Mouse (Mus musculus): ENCODE measurements around the gene Runx1.

Runx1 gene
- long read RNA-seq, experiment 1, partial matches to known transcripts: 0 of 2 reads
- long read RNA-seq, experiment 1, other reads (novel, unspliced or antisense): 2 of 2 reads
- long read RNA-seq, experiment 2: 0 reads

DNA sequence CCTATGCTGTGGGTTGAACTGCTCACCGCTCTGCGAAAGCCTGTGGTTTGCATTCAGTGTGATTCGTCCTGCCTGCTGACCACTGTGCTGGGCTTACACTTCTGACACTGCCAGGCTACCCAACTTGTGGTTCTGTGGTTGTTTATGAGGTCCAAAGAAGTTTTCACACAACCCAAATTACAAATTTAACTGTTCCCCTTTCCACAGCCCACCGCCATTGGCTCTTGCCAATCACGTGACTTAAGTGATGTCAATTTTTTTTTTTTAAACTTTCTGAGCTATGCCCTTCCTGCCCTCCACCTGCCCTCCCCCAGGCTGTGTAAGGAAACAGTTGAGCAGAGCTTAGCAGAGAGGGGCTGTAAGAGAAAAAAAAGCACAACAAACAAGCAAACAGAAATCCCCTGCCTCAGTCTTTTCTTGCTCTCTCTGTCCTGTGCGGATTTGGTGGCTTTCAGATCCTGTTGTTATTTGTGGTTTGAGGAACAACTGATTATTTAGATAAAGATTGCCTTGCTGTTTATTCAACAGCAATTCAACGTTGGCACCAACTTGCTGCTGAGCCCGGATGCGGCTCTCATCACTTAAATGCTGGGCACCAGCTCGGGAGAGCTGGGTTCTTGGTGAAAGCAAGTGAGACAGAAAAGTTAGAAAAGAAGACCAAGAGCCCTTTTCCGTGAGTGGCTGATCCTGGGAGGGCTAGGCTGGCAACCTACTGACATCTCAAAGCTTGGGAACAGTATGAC is at the start of gene Runx1:
TSS of gene Runx1 (minus strand) at position 242 of the 743 bp plus-strand sequence.
- intact Hi-C loops (cut with DNase I): no loop called here

GRCm38 (mm10) chr16:92874015-92874414 is 48.1 kb upstream of the Runx1 start:
- intact Hi-C loops (cut with DNase I): no loop called here

- intact Hi-C loops (cut with DNase I): no loop called here
Measured at GRCm38 (mm10) chr16:92871728-92872127, 45.8 kb upstream of the Runx1 start.

DNA sequence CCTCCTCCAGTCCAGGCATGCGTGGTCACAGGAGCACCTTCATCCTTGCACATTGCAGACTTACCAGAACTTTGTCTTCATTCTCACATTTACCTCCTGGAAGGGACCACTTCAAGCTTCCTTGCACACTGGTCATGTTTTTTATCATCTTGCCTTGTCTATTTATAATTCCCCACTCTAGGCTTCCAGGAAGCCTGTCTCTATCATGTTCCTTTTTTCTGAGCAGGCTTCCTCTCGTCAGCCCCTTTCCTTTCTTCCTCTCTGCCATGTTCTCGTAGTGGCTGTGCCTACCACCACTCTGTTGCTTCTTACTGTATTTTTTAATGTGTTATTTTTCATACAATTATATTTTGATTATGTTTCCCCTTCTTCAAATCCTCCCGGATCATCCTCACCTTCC is 42.6 kb upstream of the Runx1 start:
- intact Hi-C loops (cut with DNase I): no loop called here

- intact Hi-C loops (cut with DNase I): no loop called here
Measured at GRCm38 (mm10) chr16:92867261-92867935, 41.4 kb upstream of the Runx1 start.

GRCm38 (mm10) chr16:92865314-92865713 is 39.4 kb upstream of the Runx1 start:
- intact Hi-C loops (cut with DNase I): no loop called here

- intact Hi-C loops (cut with DNase I): no loop called here
Measured at GRCm38 (mm10) chr16:92864191-92864590, 38.2 kb upstream of the Runx1 start.

DNA sequence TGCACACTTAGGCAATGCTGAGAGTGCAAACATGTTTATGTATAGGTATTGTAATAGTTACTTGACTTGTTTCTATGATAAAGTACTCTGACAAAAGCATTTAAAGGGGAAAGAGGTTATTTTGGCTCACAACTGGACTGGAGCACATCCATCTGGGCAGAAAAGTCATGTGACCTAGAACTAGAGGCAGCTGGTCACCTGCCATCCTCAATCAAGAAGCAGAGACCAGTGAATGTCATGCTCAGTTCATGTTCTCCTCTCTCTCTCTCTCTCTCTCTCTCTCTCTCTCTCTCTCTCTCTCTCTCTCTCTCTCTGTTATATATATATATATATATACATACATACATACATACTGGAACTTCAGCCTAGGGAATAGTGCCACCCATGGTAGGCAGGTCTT is 37.2 kb upstream of the Runx1 start:
- intact Hi-C loops (cut with DNase I): no loop called here

DNA sequence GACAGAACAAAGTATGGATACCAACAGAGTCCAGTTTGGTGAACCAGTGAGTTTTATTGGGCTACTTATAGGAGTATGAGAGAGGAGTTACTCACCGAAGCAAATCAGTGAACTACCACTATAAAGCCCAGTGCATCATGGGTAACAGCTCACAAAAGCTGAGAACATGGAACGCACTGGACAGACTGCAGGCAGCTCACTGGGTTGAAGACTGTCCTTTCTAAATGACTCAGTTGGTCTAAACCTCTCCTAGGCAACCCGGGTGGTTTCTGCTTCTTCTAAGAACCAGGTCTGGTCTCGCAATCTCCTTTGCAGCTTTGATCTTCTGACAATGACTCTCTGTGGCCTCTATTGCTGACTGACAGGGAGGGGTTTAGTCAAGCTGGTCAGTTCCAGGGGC is 36.5 kb upstream of the Runx1 start:
- intact Hi-C loops (cut with DNase I): no loop called here

GRCm38 (mm10) chr16:92861571-92861970 is 35.6 kb upstream of the Runx1 start:
- intact Hi-C loops (cut with DNase I): no loop called here

- intact Hi-C loops (cut with DNase I): no loop called here
Measured at GRCm38 (mm10) chr16:92860649-92861048, 34.7 kb upstream of the Runx1 start.

GRCm38 (mm10) chr16:92856779-92857178 is 30.8 kb upstream of the Runx1 start:
- intact Hi-C loops (cut with DNase I): no loop called here

DNA sequence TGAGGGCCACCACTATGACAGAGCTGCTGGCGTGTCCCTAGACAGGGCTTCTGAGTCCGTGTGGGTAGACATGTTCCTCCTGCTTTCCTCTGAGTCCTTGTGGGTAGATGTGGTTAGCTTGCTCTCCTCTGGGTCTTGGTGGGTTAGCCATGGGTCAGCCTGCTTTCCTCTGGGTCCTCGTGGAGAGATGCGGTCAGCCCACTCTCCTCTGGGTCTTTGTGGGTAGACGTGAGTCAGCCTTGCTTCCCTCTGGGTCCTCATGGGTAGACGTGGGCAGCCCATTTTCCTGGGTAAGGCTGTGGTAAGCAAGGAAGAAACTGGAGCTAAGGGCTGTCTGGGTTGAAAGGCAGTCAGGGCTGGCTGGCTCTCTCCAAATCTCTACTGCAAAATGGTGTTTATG is 26.3 kb upstream of the Runx1 start:
- intact Hi-C loops (cut with DNase I): no loop called here

DNA sequence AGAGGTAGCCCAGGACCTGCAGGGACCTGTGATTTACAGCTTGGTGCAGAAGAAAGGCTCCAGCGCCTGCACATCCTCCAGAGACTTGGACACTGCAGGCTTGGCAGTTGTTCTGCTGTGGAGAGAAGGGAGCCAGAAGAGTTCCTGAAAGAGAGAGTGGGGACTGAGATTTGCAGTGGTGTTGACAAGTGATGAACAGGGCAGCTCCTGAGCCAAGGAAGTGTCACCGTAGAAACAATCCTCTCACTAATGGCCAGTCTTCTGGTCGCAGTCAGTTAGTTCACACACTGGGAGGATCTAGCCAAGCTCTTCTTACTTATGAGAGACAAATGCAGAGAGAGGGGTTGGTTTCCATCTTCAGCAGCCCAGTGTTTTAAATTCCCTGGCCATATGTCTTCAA is 24.5 kb upstream of the Runx1 start:
- intact Hi-C loops (cut with DNase I): no loop called here

- intact Hi-C loops (cut with DNase I): no loop called here
Measured at GRCm38 (mm10) chr16:92847762-92848300, 21.9 kb upstream of the Runx1 start.

DNA sequence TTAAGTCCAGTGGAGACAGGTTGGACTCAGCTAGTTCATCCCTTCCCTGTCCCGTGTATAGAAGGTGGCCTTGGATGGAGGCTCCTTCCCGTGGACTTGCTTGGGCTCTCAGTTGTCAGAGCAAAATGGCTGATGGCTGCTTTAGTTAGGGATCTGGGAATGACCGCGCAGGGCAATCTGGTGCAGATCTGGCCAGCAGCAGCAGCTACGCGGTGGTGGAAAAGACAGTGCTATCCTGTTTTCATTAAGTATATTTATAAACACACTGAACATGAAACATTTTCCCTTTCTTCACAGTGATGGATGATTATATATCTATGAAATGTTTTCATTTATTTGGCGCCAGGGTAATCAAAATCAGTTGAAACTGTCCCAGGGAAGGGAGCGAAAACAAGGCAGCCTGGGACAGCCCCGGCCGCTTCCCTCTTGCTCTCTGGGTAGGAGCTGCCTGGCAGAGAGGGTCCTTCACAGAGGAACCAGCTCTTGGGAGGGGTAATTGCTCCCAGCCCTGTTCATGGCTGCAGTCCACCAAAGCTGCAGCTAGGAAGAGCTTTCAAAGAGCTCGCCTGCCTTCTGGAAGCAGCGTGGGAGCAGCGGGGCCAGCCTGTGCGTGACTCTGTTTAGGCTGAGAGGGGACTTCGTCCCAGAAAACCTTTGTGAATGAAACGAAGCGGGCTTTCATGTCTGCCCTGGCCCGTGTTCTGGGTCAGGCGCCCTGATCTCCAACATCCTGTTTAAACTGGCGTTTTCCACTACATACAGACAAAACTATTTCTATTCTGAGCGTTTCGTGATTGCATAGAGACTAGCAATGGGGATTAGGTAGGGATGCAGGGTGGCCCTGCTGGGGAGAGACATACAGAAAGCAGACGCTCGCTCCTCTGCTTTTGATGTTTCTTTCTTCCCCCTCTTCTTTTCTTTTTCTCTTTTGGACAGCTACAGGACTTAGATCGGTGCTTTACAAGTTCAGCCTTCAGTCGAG is 19.6 kb upstream of the Runx1 start:
- intact Hi-C loops (cut with DNase I): no loop called here

GRCm38 (mm10) chr16:92838709-92839108 is 12.8 kb upstream of the Runx1 start:
- intact Hi-C loops (cut with DNase I): no loop called here

- intact Hi-C loops (cut with DNase I): no loop called here
Measured at GRCm38 (mm10) chr16:92831341-92831740, 5.4 kb upstream of the Runx1 start.

GRCm38 (mm10) chr16:92830479-92830878 is 4.5 kb upstream of the Runx1 start:
- intact Hi-C loops (cut with DNase I): no loop called here

DNA sequence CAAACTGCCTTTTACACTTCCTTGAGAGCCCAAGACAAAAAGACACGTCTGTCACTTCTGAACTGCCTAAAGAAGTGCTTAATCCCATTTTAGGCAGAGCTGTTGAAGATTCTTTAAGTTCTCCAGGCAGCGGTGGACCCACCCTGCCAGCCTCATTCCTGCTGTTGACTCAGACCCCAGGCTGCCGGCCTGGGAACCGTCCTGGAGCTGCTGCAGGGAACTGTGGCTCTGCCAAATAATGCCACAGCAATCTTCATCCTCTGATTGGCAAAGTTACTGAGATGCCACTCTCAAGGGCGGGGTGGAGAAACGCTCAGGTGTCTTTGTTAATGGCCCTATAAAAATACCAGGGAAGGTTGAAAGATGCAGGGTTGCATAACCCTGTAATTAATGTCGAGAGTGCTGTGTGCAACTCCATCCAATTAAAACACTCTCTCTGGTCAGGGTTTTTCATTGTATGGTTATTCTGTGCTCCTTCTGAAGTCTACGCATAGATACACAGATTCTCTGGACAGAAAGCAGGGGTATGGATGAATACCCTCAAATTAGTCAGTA is 2.4 kb upstream of the Runx1 start:
- intact Hi-C loops (cut with DNase I): no loop called here
